Mouse (Mus musculus) heart, embryonic 11.5 days (tissue): Measurements from ENCODE around the gene Actn3. TPM values are rescaled to one million over a fixed set of nuclear protein-coding genes. Genes with fewer than 3 reads are reported as not detected.

Experiments used
- ATAC-seq: fragments of 200-750 bp; cut with Nextera tagmentation; replicated peaks from 2 replicates; pipeline ENCODE4 v1.8.0; 2017; ENCODE audit warnings: moderate library complexity; ENCODE audit not compliant: insufficient number of reproducible peaks, low FRiP score, low TSS enrichment
- H3K27ac ChIP-seq: fragments of 300-500 bp; sonication (generic); 2 replicates; pipeline ENCODE4 v1.5.1; 2014; ENCODE audit warnings: mild to moderate bottlenecking, low read depth, low read length
- H3K27me3 ChIP-seq: fragments of 300-500 bp; sonication (generic); 2 replicates; pipeline ENCODE4 v1.6.1; 2014; ENCODE audit warnings: mild to moderate bottlenecking, low read length, mixed read lengths; ENCODE audit not compliant: control insufficient read depth, insufficient read depth
- H3K36me3 ChIP-seq: fragments of 300-500 bp; sonication (generic); 2 replicates; pipeline ENCODE4 v1.6.1; 2014; ENCODE audit warnings: mild to moderate bottlenecking, low read length, moderate library complexity, mixed read lengths; ENCODE audit not compliant: control insufficient read depth, insufficient read depth
- H3K4me1 ChIP-seq: fragments of 300-500 bp; sonication (generic); 2 replicates; pipeline ENCODE4 v1.6.1; 2014; ENCODE audit warnings: low read length; ENCODE audit not compliant: control insufficient read depth, insufficient read depth
- H3K4me2 ChIP-seq: fragments of 300-500 bp; sonication (generic); 2 replicates; pipeline ENCODE4 v1.6.1; 2014; ENCODE audit warnings: mild to moderate bottlenecking, moderate library complexity
- H3K4me3 ChIP-seq: fragments of 300-500 bp; sonication (generic); 2 replicates; pipeline ENCODE4 v1.5.1; 2014; ENCODE audit warnings: low read depth, low read length
- H3K9ac ChIP-seq: fragments of 300-500 bp; sonication (generic); 2 replicates; pipeline ENCODE4 v1.6.1; 2014; ENCODE audit warnings: mild to moderate bottlenecking, low read depth, low read length, moderate library complexity
- H3K9me3 ChIP-seq: fragments of 300-500 bp; sonication (generic); replicated peaks from 2 replicates; pipeline ENCODE4 v1.6.1; 2016; ENCODE audit warnings: low read length; ENCODE audit not compliant: control insufficient read depth
- WGBS: fragments of 180-500 bp; shearing (Covaris S2); extraction: QIAGEN DNeasy Blood & Tissue Kit; methylation state at CpG from one replicate; pipeline ENCODE4 v1.1.7; 2014; ENCODE audit not compliant: insufficient replicate concordance; 5-methylcytosine and 5-hydroxymethylcytosine counted together
- polyA plus RNA-seq: library from polyadenylated mRNA; unstranded; fragments of >200 nt; fragmentation: Nextera tagmentation; extraction: Ambion mirVana; gene quantifications from 2 replicates; pipeline ENCODE4 v1.2.1, GENCODE M21; 2014

The Actn3 gene
- polyA plus RNA-seq, 1 experiment from 2014 or later, result 4.5 TPM

GRCm38 (mm10) chr19:4854552-4855469, 22.9 kb downstream of the Actn3 start, which contains the start of gene Ctsf:
TSS of gene Ctsf (plus strand) at chr19:4855130.
- Histone ChIP-seq H3K27me3 (peaks cover 2% of the 10 kb centered on the region; the same call in 1 of the 2 replicates), H3K4me3 (peak within 1 kb of the TSS; percentile 59), H3K4me1 (peaks cover 2% of the 10 kb centered on the region; the same call in 1 of the 2 replicates), H3K9me3 (no peaks in the 10 kb centered on the region), H3K9ac (peak within 1 kb of the TSS; percentile 75), H3K4me2 (peak within 1 kb of the TSS; percentile 95), H3K36me3 (no peaks in the 10 kb centered on the region), H3K27ac (no peak within 1 kb of the TSS)
- ATAC-seq, result peak; percentile 68; the same call in 1 of the 2 replicates
- 3% methylated on average over 45 of the region's 45 CpGs for WGBS

GRCm38 (mm10) chr19:4850281-4850680, 27.4 kb downstream of the Actn3 start:
- ATAC-seq, result no peak
- H3K9me3 ChIP-seq, result no peaks in the 10 kb centered on the region
- H3K4me3 ChIP-seq, result no peak overlapping the region
- H3K4me1 ChIP-seq, result no peaks in the 10 kb centered on the region; the same call in 1 of the 2 replicates
- H3K4me2 ChIP-seq, result no peak overlapping the region
- H3K9ac ChIP-seq, result no peak overlapping the region
- H3K36me3 ChIP-seq, result no peaks in the 10 kb centered on the region
- WGBS, result 48% methylated on average over 5 of the region's 5 CpGs
- H3K27me3 ChIP-seq, result peaks cover 2% of the 10 kb centered on the region; the same call in 1 of the 2 replicates
- H3K27ac ChIP-seq, result no peak overlapping the region

- no peak overlapping the region for H3K4me2 ChIP-seq
- 61% methylated on average over 4 of the region's 4 CpGs for WGBS
- H3K27me3 ChIP-seq, result peaks cover 2% of the 10 kb centered on the region; the same call in 1 of the 2 replicates
- no peaks in the 10 kb centered on the region; the same call in 1 of the 2 replicates for H3K4me1 ChIP-seq
- ATAC-seq, result no peak
- H3K27ac ChIP-seq, result no peak overlapping the region
- no peaks in the 10 kb centered on the region for H3K36me3 ChIP-seq
- no peak overlapping the region for H3K4me3 ChIP-seq
- H3K9ac ChIP-seq, result no peak overlapping the region
- H3K9me3 ChIP-seq, result no peaks in the 10 kb centered on the region
These were observed 27.9 kb downstream of the Actn3 start for GRCm38 (mm10) chr19:4849800-4850199.

- ATAC-seq, result no peak
- no peak overlapping the region for H3K4me2 ChIP-seq
- H3K4me1 ChIP-seq, result no peaks in the 10 kb centered on the region
- no peaks in the 10 kb centered on the region for H3K9me3 ChIP-seq
- H3K27me3 ChIP-seq, result peaks cover 2% of the 10 kb centered on the region; the same call in 1 of the 2 replicates
- no peaks in the 10 kb centered on the region for H3K36me3 ChIP-seq
- no peak overlapping the region for H3K4me3 ChIP-seq
- H3K27ac ChIP-seq, result no peak overlapping the region
- no peak overlapping the region for H3K9ac ChIP-seq
- 38% methylated on average over 7 of the region's 7 CpGs for WGBS
These were observed 30.2 kb downstream of the Actn3 start for GRCm38 (mm10) chr19:4847490-4847889.

- no peak overlapping the region for H3K27ac ChIP-seq
- ATAC-seq, result no peak
- no peaks in the 10 kb centered on the region for H3K4me1 ChIP-seq
- H3K36me3 ChIP-seq, result no peaks in the 10 kb centered on the region
- H3K27me3 ChIP-seq, result peaks cover 17% of the 10 kb centered on the region
- no peaks in the 10 kb centered on the region for H3K9me3 ChIP-seq
- no peak overlapping the region for H3K9ac ChIP-seq
- no peak overlapping the region for H3K4me2 ChIP-seq
- H3K4me3 ChIP-seq, result no peak overlapping the region
- 57% methylated on average over 2 of the region's 2 CpGs for WGBS
These were observed 31.9 kb downstream of the Actn3 start for GRCm38 (mm10) chr19:4845846-4846245.

- no peak for ATAC-seq
- Histone ChIP-seq H3K4me2 (no peak overlapping the region), H3K27me3 (peaks cover 27% of the 10 kb centered on the region), H3K9ac (no peak overlapping the region), H3K4me3 (no peak overlapping the region), H3K27ac (no peak overlapping the region), H3K36me3 (no peaks in the 10 kb centered on the region), H3K9me3 (no peaks in the 10 kb centered on the region), H3K4me1 (peaks cover 11% of the 10 kb centered on the region; the same call in 1 of the 2 replicates)
- 43% methylated on average over 2 of the region's 2 CpGs for WGBS
These were observed 35.1 kb downstream of the Actn3 start for GRCm38 (mm10) chr19:4842611-4843010.

GRCm38 (mm10) chr19:4840848-4841247, 36.9 kb downstream of the Actn3 start:
- H3K36me3 ChIP-seq, result no peaks in the 10 kb centered on the region
- no peaks in the 10 kb centered on the region for H3K9me3 ChIP-seq
- H3K4me1 ChIP-seq, result peaks cover 11% of the 10 kb centered on the region; the same call in 1 of the 2 replicates
- peaks cover 27% of the 10 kb centered on the region for H3K27me3 ChIP-seq
- WGBS, result 71% methylated on average over 9 of the region's 9 CpGs
- no peak overlapping the region for H3K4me2 ChIP-seq
- H3K4me3 ChIP-seq, result no peak overlapping the region
- H3K9ac ChIP-seq, result no peak overlapping the region
- no peak overlapping the region for H3K27ac ChIP-seq
- ATAC-seq, result no peak

GRCm38 (mm10) chr19:4839149-4839548, 38.6 kb downstream of the Actn3 start, which contains the start of the genes Ccs and Ccdc87:
TSS of gene Ccs (minus strand) at chr19:4839332.
TSS of gene Ccdc87 (plus strand) at chr19:4839366.
- WGBS, result under 1% methylated on average over 25 of the region's 25 CpGs
- no peaks in the 10 kb centered on the region for H3K36me3 ChIP-seq
- peak within 1 kb of the TSS; percentile 82 for H3K9ac ChIP-seq
- no peaks in the 10 kb centered on the region for H3K9me3 ChIP-seq
- no peak within 1 kb of the TSS for H3K27ac ChIP-seq
- ATAC-seq, result peak; percentile 94
- H3K27me3 ChIP-seq, result peaks cover 27% of the 10 kb centered on the region
- H3K4me2 ChIP-seq, result peak within 1 kb of the TSS; percentile 97
- H3K4me3 ChIP-seq, result peak within 1 kb of the TSS; percentile 69
- H3K4me1 ChIP-seq, result peaks cover 11% of the 10 kb centered on the region; the same call in 1 of the 2 replicates
